Mouse (Mus musculus) thymus, adult 2 months (tissue): ENCODE results near the gene Gp2. TPM values are rescaled to one million over a fixed set of nuclear protein-coding genes. Genes with fewer than 3 reads are reported as not detected.

Source experiments
- DNase-seq: peaks from one replicate; pipeline ENCODE4 v3.0.0; 2021
- H3K27ac ChIP-seq: fragments of 200-500 bp; 2 replicates; pipeline ENCODE4 v1.5.1; 2012; ENCODE audit warnings: low read length, control low read depth; ENCODE audit not compliant: control insufficient read depth, insufficient read depth
- H3K27me3 ChIP-seq: fragments of 200-500 bp; 2 replicates; pipeline ENCODE4 v1.6.1; 2012; ENCODE audit warnings: mild to moderate bottlenecking, low read length, moderate library complexity, mixed read lengths; ENCODE audit not compliant: control insufficient read depth, insufficient read depth
- H3K36me3 ChIP-seq: fragments of 200-500 bp; 2 replicates; pipeline ENCODE4 v1.6.1; 2012; ENCODE audit warnings: mild to moderate bottlenecking, low read length, moderate library complexity; ENCODE audit not compliant: control insufficient read depth, insufficient read depth
- H3K4me1 ChIP-seq: fragments of 200-500 bp; replicated peaks from 2 replicates; pipeline ENCODE4 v1.6.1; 2012; ENCODE audit warnings: low read length; ENCODE audit not compliant: control insufficient read depth, insufficient read depth
- H3K4me3 ChIP-seq: fragments of 200-500 bp; 2 replicates; pipeline ENCODE4 v1.5.1; 2012; ENCODE audit warnings: mild to moderate bottlenecking, low read length, control low read depth, moderate library complexity; ENCODE audit not compliant: control insufficient read depth, insufficient read depth
- CTCF ChIP-seq: fragments of 200-500 bp; IDR thresholded peaks from 2 replicates; pipeline ENCODE4 v1.5.1; 2012; ENCODE audit warnings: mild to moderate bottlenecking, control low read depth, low read length, moderate library complexity, borderline replicate concordance; ENCODE audit not compliant: control insufficient read depth, poor library complexity, insufficient read depth; ENCODE audit errors: extremely low read depth
- POLR2A ChIP-seq: fragments of 200-500 bp; IDR thresholded peaks from 2 replicates; pipeline ENCODE4 v1.6.1; 2012; ENCODE audit warnings: mild to moderate bottlenecking, low read length, control low read depth, moderate library complexity; ENCODE audit not compliant: control insufficient read depth, poor library complexity, insufficient read depth; ENCODE audit errors: extremely low read depth
- WGBS: fragments of 180-500 bp; shearing (Covaris S2); methylation state at CpG from one replicate; pipeline ENCODE4 v1.1.7; 2018; 5-methylcytosine and 5-hydroxymethylcytosine counted together
- polyA plus RNA-seq: library from polyadenylated mRNA; depleted of rRNA; stranded (reverse); fragments of >200 nt; gene quantifications from 2 replicates; pipeline ENCODE4 v1.2.3, GENCODE M21; 2012; rRNA removed

Gp2 gene
- polyA plus RNA-seq, 1 experiment = 11.6 TPM

DNA sequence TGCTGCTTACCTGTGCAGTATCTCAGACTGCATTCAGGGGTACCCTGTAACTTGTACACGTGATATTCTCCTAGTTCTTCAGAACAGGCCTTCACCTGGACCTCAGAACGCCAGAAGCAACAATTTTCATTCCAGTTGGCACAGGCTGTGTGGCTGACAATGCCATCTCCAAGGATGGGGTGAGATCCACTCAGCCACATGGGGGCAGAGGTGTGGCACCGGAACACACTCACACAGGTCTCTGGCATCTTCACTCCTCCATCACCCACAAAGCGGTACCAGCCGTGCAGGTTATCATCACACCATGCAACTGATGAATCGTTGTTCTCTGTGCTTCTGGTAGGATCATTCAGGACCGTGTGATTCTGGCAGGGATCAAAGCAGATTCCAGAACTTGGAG is 4.9 kb downstream of the Gp2 start:
- Histone ChIP-seq H3K27me3 (no peaks in the 10 kb centered on the region), H3K36me3 (no peaks in the 10 kb centered on the region), H3K4me1 (no peaks in the 10 kb centered on the region), H3K4me3 (no peak overlapping the region), H3K27ac (no peak overlapping the region)
- 85% methylated on average over 7 of the region's 7 CpGs for WGBS
- DNase-seq = no peak
- TF ChIP-seq POLR2A (no peak), CTCF (no peak)

DNA sequence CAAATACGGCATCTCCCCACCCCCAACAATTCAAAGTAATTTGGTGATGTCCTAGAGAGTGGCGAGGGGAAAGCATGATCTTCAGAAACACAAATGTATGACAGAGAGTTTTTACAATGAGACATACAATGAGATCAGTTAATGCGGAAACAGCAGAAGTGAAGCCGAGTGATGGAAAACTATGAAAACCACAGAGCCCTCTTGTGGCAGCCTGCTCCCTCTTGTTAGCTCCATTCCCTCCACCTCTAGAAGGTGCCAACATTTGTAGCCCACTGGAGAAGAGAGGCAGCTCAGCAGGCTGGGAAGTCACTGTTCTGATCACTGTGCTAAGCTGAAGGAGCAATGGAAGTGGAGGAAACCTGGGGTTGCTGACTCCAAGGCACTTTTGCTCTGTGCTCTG is 15.2 kb downstream of the Gp2 start:
- Histone ChIP-seq H3K27me3 (no peaks in the 10 kb centered on the region), H3K36me3 (no peaks in the 10 kb centered on the region), H3K27ac (no peak overlapping the region), H3K4me1 (no peaks in the 10 kb centered on the region), H3K4me3 (no peak overlapping the region)
- 81% methylated on average over 4 of the region's 4 CpGs for WGBS
- TF ChIP-seq CTCF = no peak
- no peak for TF ChIP-seq POLR2A
- no peak for DNase-seq

DNA sequence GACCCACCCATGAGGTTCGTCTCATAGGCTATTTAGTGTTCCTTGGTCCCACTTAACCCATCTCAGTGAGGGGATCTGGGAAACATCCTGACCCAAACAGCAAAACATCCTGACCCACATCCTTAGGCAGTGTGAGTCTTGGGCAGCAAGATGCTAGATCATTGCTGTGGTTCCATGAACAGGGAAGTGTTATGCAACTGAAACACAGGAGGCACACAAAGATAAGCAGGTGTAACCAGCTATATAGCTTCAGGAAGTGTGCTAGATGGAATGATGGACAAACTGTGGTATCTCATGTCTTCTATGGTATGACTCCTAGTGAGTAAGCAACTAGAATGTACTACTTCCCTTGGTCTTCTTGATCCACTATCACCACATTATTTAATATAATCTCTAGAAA is 17.1 kb downstream of the Gp2 start:
- no peaks in the 10 kb centered on the region for H3K4me1 ChIP-seq
- DNase-seq = no peak
- no peak overlapping the region for H3K4me3 ChIP-seq
- no peaks in the 10 kb centered on the region for H3K27me3 ChIP-seq
- H3K36me3 ChIP-seq = no peaks in the 10 kb centered on the region
- H3K27ac ChIP-seq = no peak overlapping the region
- WGBS = 62% methylated on average over 1 of the region's 1 CpGs
- no peak for TF ChIP-seq CTCF

DNA sequence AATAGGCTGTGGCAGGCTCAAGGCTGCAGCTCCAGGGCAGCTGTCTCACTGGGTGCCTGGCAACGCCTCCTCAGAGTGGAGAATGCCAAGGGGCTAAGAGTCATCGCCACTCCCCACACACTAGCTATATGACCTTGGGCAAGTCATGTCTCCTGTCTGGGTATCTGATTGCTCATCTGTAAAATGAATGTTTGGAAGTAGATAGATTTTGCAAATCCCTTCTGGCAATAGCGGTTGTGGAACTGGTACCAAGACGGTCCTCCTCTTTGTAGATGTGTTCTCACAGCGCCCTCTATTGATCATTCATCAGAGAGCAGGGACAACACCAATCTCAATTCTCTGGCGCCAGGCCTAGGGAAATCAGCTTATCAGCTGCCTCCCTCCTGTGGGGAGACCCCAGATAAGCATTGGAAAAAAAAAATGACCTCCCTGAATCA is 31.9 kb downstream of the Gp2 start:
- Histone ChIP-seq H3K27ac (no peak overlapping the region), H3K36me3 (no peaks in the 10 kb centered on the region), H3K27me3 (no peaks in the 10 kb centered on the region), H3K4me3 (no peak overlapping the region), H3K4me1 (no peaks in the 10 kb centered on the region)
- no peak for DNase-seq
- WGBS = 24% methylated on average over 6 of the region's 6 CpGs
- TF ChIP-seq POLR2A (no peak), CTCF (no peak)

DNA sequence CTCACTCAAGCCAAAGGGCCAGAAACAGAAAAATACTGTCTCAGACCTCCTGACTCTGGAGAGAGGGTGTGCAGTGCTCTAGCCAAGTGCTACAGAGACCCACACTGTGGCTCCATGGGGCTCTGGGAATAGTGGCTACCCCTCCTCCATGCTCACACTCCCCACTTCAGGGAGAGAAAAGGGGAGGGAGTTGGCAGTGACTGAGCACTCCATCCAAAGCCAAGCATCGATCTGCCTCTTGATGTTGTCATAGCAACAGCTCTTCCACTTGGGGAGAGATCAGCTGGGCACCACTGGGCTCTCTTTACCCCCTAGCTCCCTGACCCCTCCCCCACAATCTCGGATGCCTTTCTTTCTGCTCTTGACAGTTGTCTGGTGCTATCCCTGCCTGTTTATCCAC is 38.4 kb downstream of the Gp2 start:
- Histone ChIP-seq H3K27ac (no peak overlapping the region), H3K27me3 (no peaks in the 10 kb centered on the region), H3K4me1 (no peaks in the 10 kb centered on the region), H3K4me3 (no peak overlapping the region), H3K36me3 (no peaks in the 10 kb centered on the region)
- TF ChIP-seq CTCF (no peak), POLR2A (no peak)
- WGBS = 28% methylated on average over 2 of the region's 2 CpGs
- DNase-seq = no peak

DNA sequence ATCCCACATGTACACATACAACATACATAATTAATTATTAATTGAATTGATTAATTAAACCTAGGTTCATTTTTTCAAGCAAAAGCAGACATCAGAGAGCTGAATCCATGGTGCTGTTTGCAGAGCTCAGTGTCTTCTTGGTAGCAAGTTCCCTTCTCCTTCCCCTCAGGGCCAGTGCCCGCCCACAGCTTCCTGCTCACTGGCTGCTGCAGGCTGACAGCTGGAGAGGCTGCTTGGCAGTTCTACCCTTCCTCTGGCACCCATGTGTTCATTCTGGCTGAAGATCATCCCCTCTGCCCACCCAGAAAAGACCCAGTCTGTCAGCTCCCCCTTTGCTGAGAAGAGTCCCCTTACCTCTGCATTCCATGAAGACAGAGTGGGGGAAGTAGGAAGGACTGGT is 40.6 kb downstream of the Gp2 start:
- Histone ChIP-seq H3K4me3 (no peak overlapping the region), H3K27ac (no peak overlapping the region), H3K4me1 (no peaks in the 10 kb centered on the region), H3K27me3 (no peaks in the 10 kb centered on the region), H3K36me3 (no peaks in the 10 kb centered on the region)
- TF ChIP-seq POLR2A (no peak), CTCF (no peak)
- 21% methylated on average over 1 of the region's 1 CpGs for WGBS
- no peak for DNase-seq

DNA sequence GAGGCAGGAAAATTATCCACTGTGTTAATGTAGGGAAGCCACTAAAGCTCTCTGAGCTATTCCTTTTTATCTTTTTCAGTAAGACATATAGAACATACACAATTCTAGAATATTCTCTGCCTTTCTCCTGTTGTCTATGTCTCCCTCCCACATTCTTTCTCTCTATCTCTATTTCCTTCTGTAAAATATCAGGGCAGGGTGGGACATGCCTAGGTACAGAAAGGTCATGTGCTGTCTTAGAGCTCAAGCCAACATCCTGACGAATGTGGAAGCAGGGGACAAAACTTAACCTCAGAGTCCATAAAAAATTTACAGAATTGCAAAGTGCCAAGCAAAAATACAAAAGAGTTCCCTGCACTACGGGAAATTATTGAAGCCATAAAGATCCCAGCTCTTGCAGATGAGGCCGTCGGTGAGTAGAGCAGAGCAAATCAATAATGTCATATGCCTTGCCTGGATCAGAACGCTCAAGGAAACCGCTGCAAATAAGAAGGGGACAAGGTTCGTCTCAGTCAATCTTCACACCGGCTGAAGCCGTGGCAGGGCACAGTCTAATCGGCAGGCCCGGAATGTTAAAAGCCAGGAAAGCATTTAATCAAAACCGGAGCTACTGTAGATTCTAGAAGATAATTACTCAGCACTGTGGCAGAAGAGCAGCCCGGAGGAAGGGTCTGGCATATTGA is 64.9 kb downstream of the Gp2 start:
- no peak overlapping the region for H3K4me3 ChIP-seq
- H3K27ac ChIP-seq = no peak overlapping the region
- no peak for DNase-seq
- no peaks in the 10 kb centered on the region for H3K27me3 ChIP-seq
- H3K4me1 ChIP-seq = no peaks in the 10 kb centered on the region
- TF ChIP-seq CTCF = no peak
- TF ChIP-seq POLR2A = no peak
- 92% methylated on average over 13 of the region's 13 CpGs for WGBS
- no peaks in the 10 kb centered on the region for H3K36me3 ChIP-seq

Other genes with a start within 250 kb of the Gp2 start
- 0.83 and 2.2 TPM in 2 replicates for gene Umod, start 20.0 kb upstream of the Gp2 start, polyA plus RNA-seq
- 0.32 and 0.58 TPM in 2 replicates for gene Acsm5, start 60.2 kb upstream of the Gp2 start, polyA plus RNA-seq
- not detected in 2 replicates for gene Pdilt, start 64.2 kb upstream of the Gp2 start, polyA plus RNA-seq
- 0.09 and 0.65 TPM in 2 replicates for gene Acsm2, start 95.1 kb upstream of the Gp2 start, polyA plus RNA-seq
- 0.22 and 0.40 TPM in 2 replicates for gene Acsm1, start 147.7 kb upstream of the Gp2 start, polyA plus RNA-seq
- 0.04 and 0.15 TPM in 2 replicates for gene Acsm4, start 230.7 kb upstream of the Gp2 start, polyA plus RNA-seq